Mouse (Mus musculus): ENCODE measurements around the gene Cds2. TPM values are rescaled to one million over a fixed set of nuclear protein-coding genes. Genes with fewer than 3 reads are reported as not detected.

Gene Cds2
- polyA plus RNA-seq, 1 experiment = 74.3 TPM

GRCm38 (mm10) chr2:132251911-132252310 is 11.0 kb upstream of the Cds2 start:
- H3K27me3 ChIP-seq (ENCODE audit: control insufficient read depth, insufficient read depth, low read length, poor library complexity, severe bottlenecking) = no peaks in the 10 kb centered on the region
- H3K4me3 ChIP-seq (ENCODE audit: low read depth, low read length) = peak overlapping the region; percentile 73
- no peaks in the 10 kb centered on the region for H3K4me1 ChIP-seq (ENCODE audit: control insufficient read depth, insufficient read depth, low read length)
- no peaks in the 10 kb centered on the region for H3K9me3 ChIP-seq (replicated peaks; ENCODE audit: control insufficient read depth, insufficient read depth, low read length, poor library complexity, severe bottlenecking)
- peak overlapping the region; percentile 89 for H3K9ac ChIP-seq (ENCODE audit: low read depth, poor library complexity, severe bottlenecking)
- no peak overlapping the region for H3K27ac ChIP-seq (ENCODE audit: insufficient read depth, low read length)
- no peak for TF ChIP-seq CTCF (IDR thresholded peaks at IDR 0.05; ENCODE audit: low read depth, low read length)
- no peak for TF ChIP-seq POLR2A (IDR thresholded peaks at IDR 0.05; ENCODE audit: insufficient read depth, low read length)
- no peak for TF ChIP-seq EP300 (IDR thresholded peaks at IDR 0.05; ENCODE audit: insufficient read depth, low read depth, low read length)
- H3K36me3 ChIP-seq (ENCODE audit: control insufficient read depth, insufficient read depth, low read length, poor library complexity, severe bottlenecking) = peaks cover 33% of the 10 kb centered on the region

GRCm38 (mm10) chr2:132252542-132253528 is 10.1 kb upstream of the Cds2 start, which contains the start of gene Pcna:
Gene Pcna, minus strand, starts transcription at chr2:132253314.
- Histone ChIP-seq H3K27me3 (ENCODE audit: control insufficient read depth, insufficient read depth, low read length, poor library complexity, severe bottlenecking) (no peaks in the 10 kb centered on the region), H3K4me1 (ENCODE audit: control insufficient read depth, insufficient read depth, low read length) (no peaks in the 10 kb centered on the region), H3K36me3 (ENCODE audit: control insufficient read depth, insufficient read depth, low read length, poor library complexity, severe bottlenecking) (peaks cover 33% of the 10 kb centered on the region)

DNA sequence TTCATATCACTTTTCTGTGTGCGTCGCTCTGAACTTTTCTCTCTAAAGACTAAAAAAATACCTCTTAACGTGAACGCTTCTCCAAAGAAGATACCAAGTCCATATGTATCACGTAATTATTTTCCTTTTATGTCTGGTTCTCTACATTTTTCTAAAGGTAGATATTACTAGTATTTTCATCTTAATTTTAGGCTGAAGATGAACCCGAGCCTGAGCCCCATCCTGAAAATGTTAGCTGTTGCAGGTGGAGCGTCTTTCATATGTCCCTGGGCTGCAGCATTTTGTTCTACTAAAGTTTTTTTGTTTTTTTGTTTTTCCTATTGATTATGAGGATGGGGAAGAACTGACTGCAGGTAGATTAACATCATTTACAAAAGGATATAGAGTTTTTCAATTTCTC is 9.3 kb upstream of the Cds2 start:
- Histone ChIP-seq H3K4me3 (ENCODE audit: low read depth, low read length) (peak overlapping the region; percentile 83), H3K9ac (ENCODE audit: low read depth, poor library complexity, severe bottlenecking) (peak overlapping the region; percentile 52), H3K27ac (ENCODE audit: insufficient read depth, low read length) (peak overlapping the region; percentile 13; the same call in 1 of the 2 replicates), H3K36me3 (ENCODE audit: control insufficient read depth, insufficient read depth, low read length, poor library complexity, severe bottlenecking) (peaks cover 32% of the 10 kb centered on the region), H3K4me1 (ENCODE audit: control insufficient read depth, insufficient read depth, low read length) (no peaks in the 10 kb centered on the region), H3K27me3 (ENCODE audit: control insufficient read depth, insufficient read depth, low read length, poor library complexity, severe bottlenecking) (no peaks in the 10 kb centered on the region), H3K9me3 (replicated peaks; ENCODE audit: control insufficient read depth, insufficient read depth, low read length, poor library complexity, severe bottlenecking) (no peaks in the 10 kb centered on the region)
- TF ChIP-seq POLR2A (IDR thresholded peaks at IDR 0.05; ENCODE audit: insufficient read depth, low read length) = no peak

More at GRCm38 (mm10) chr2:132252542-132253528, 10.1 kb upstream of the Cds2 start, which contains the start of gene Pcna:
- H3K9ac ChIP-seq (ENCODE audit: low read depth, poor library complexity, severe bottlenecking) = peak within 1 kb of the TSS; percentile 89
- peak within 1 kb of the TSS; percentile 83 for H3K4me3 ChIP-seq (ENCODE audit: low read depth, low read length)
- no peak for TF ChIP-seq CTCF (IDR thresholded peaks at IDR 0.05; ENCODE audit: low read depth, low read length)
- peak; percentile 74 for TF ChIP-seq POLR2A (IDR thresholded peaks at IDR 0.05; ENCODE audit: insufficient read depth, low read length)
- TF ChIP-seq EP300 (IDR thresholded peaks at IDR 0.05; ENCODE audit: insufficient read depth, low read depth, low read length) = peak; percentile 30; the same call in 1 of the 2 replicates
- H3K9me3 ChIP-seq (replicated peaks; ENCODE audit: control insufficient read depth, insufficient read depth, low read length, poor library complexity, severe bottlenecking) = no peaks in the 10 kb centered on the region
- peak within 1 kb of the TSS; percentile 13; the same call in 1 of the 2 replicates for H3K27ac ChIP-seq (ENCODE audit: insufficient read depth, low read length)

- H3K4me1 ChIP-seq (ENCODE audit: control insufficient read depth, insufficient read depth, low read length) = no peaks in the 10 kb centered on the region
- H3K36me3 ChIP-seq (ENCODE audit: control insufficient read depth, insufficient read depth, low read length, poor library complexity, severe bottlenecking) = peaks cover 7% of the 10 kb centered on the region; the same call in 1 of the 2 replicates
- H3K27me3 ChIP-seq (ENCODE audit: control insufficient read depth, insufficient read depth, low read length, poor library complexity, severe bottlenecking) = no peaks in the 10 kb centered on the region
- H3K4me3 ChIP-seq (ENCODE audit: low read depth, low read length) = no peak overlapping the region
- H3K27ac ChIP-seq (ENCODE audit: insufficient read depth, low read length) = no peak overlapping the region
- H3K9ac ChIP-seq (ENCODE audit: low read depth, poor library complexity, severe bottlenecking) = no peak overlapping the region
- TF ChIP-seq POLR2A (IDR thresholded peaks at IDR 0.05; ENCODE audit: insufficient read depth, low read length) (no peak), EP300 (IDR thresholded peaks at IDR 0.05; ENCODE audit: insufficient read depth, low read depth, low read length) (no peak), CTCF (IDR thresholded peaks at IDR 0.05; ENCODE audit: low read depth, low read length) (no peak)
- no peaks in the 10 kb centered on the region for H3K9me3 ChIP-seq (replicated peaks; ENCODE audit: control insufficient read depth, insufficient read depth, low read length, poor library complexity, severe bottlenecking)
Measured at GRCm38 (mm10) chr2:132257350-132258068, 5.4 kb upstream of the Cds2 start.

DNA sequence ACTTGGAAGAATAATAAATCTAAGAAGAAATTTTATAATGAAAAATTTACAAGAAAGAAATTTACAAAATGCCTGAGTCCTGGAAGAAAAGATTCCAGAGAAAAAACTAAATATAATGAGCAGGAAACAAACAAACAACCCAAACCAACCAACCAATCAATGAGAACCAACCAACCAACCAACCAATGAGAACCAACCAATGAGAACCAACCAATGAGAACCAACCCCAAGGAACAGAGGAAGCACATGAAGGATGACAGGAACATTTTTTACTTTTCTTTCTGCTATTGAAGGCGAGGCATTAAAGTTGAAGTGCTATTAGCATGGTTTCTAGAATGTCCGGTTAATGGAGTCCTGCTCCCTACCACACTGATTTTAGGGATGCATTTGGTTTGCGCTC is 2.3 kb upstream of the Cds2 start:
- H3K9me3 ChIP-seq (replicated peaks; ENCODE audit: control insufficient read depth, insufficient read depth, low read length, poor library complexity, severe bottlenecking) = no peaks in the 10 kb centered on the region
- no peak overlapping the region for H3K9ac ChIP-seq (ENCODE audit: low read depth, poor library complexity, severe bottlenecking)
- TF ChIP-seq POLR2A (IDR thresholded peaks at IDR 0.05; ENCODE audit: insufficient read depth, low read length) (no peak), EP300 (IDR thresholded peaks at IDR 0.05; ENCODE audit: insufficient read depth, low read depth, low read length) (no peak), CTCF (IDR thresholded peaks at IDR 0.05; ENCODE audit: low read depth, low read length) (no peak)

More for the DNA sequence above, 2.3 kb upstream of the Cds2 start:
- H3K27me3 ChIP-seq (ENCODE audit: control insufficient read depth, insufficient read depth, low read length, poor library complexity, severe bottlenecking) = no peaks in the 10 kb centered on the region
- no peak overlapping the region for H3K27ac ChIP-seq (ENCODE audit: insufficient read depth, low read length)
- H3K4me1 ChIP-seq (ENCODE audit: control insufficient read depth, insufficient read depth, low read length) = no peaks in the 10 kb centered on the region
- H3K4me3 ChIP-seq (ENCODE audit: low read depth, low read length) = no peak overlapping the region
- 0 out of 2 replicates have a peak, but pooled peaks cover 2% of the 10 kb centered on the region for H3K36me3 ChIP-seq (ENCODE audit: control insufficient read depth, insufficient read depth, low read length, poor library complexity, severe bottlenecking)

Data from ES-Bruce4 (cell line).